Mouse (Mus musculus) right cerebral cortex, postnatal 25 days (tissue): ENCODE data around the gene Gm20388.
"Not testable (repeated sequence)": the region's sequence is repeated elsewhere in the genome, so short reads cannot be mapped to it uniquely, and the experiment has no call there.

Experiments
- DNase-seq: peaks from one replicate; pipeline ENCODE4 v3.0.0; 2022

Gene Gm20388

GRCm38 (mm10) chr8:123415967-123416943, 3505.6 kb downstream of the Gm20388 start:
- no peak for DNase-seq

GRCm38 (mm10) chr8:123416944-123417555, 3506.4 kb downstream of the Gm20388 start:
- DNase-seq: no peak

GRCm38 (mm10) chr8:123419711-123420110, 3509.1 kb downstream of the Gm20388 start:
- no peak for DNase-seq

GRCm38 (mm10) chr8:123420525-123421281, 3510.1 kb downstream of the Gm20388 start:
- no peak for DNase-seq

GRCm38 (mm10) chr8:123421325-123421724, 3510.7 kb downstream of the Gm20388 start:
- DNase-seq: no peak

- peak; percentile 69 for DNase-seq
Measured at GRCm38 (mm10) chr8:123422056-123422780, 3511.6 kb downstream of the Gm20388 start.

GRCm38 (mm10) chr8:123422781-123423159, 3512.1 kb downstream of the Gm20388 start:
- no peak for DNase-seq

- DNase-seq: no peak
Measured at GRCm38 (mm10) chr8:123423441-123423840, 3512.8 kb downstream of the Gm20388 start, which contains the start of gene Def8. Gene Def8, plus strand, starts transcription at chr8:123423527.

- no peak for DNase-seq
Measured at GRCm38 (mm10) chr8:123426511-123427509, 3516.2 kb downstream of the Gm20388 start.

GRCm38 (mm10) chr8:123427639-123428275, 3517.1 kb downstream of the Gm20388 start:
- no peak for DNase-seq

- DNase-seq: no peak
Measured at GRCm38 (mm10) chr8:123428343-123428893, 3517.8 kb downstream of the Gm20388 start.

- DNase-seq: no peak
Measured at GRCm38 (mm10) chr8:123428939-123429721, 3518.5 kb downstream of the Gm20388 start.

- DNase-seq: not testable (repeated sequence)
Measured at GRCm38 (mm10) chr8:123429722-123430013, 3519.0 kb downstream of the Gm20388 start.

- DNase-seq: not testable (repeated sequence)
Measured at GRCm38 (mm10) chr8:123430936-123431335, 3520.3 kb downstream of the Gm20388 start.

- DNase-seq: no peak
Measured at GRCm38 (mm10) chr8:123431616-123432365, 3521.2 kb downstream of the Gm20388 start.

- DNase-seq: no peak
Measured at GRCm38 (mm10) chr8:123432381-123432780, 3521.7 kb downstream of the Gm20388 start.

GRCm38 (mm10) chr8:123433241-123433974, 3522.8 kb downstream of the Gm20388 start:
- DNase-seq: not testable (repeated sequence)

GRCm38 (mm10) chr8:123441788-123442187, 3531.1 kb downstream of the Gm20388 start:
- no peak for DNase-seq
